Mouse (Mus musculus) lung, postnatal 0 days (tissue): Measurements from ENCODE around the gene Mfsd14a.

ENCODE experiments used
- CTCF ChIP-seq: IDR thresholded peaks from 2 replicates; pipeline ENCODE4 v1.5.1; 2016; ENCODE audit warnings: antibody characterized with exemption, mild to moderate bottlenecking
- EP300 ChIP-seq: IDR thresholded peaks from 2 replicates; pipeline ENCODE4 v1.6.1; 2016; ENCODE audit warnings: antibody characterized with exemption, mild to moderate bottlenecking, control low read depth

DNA sequence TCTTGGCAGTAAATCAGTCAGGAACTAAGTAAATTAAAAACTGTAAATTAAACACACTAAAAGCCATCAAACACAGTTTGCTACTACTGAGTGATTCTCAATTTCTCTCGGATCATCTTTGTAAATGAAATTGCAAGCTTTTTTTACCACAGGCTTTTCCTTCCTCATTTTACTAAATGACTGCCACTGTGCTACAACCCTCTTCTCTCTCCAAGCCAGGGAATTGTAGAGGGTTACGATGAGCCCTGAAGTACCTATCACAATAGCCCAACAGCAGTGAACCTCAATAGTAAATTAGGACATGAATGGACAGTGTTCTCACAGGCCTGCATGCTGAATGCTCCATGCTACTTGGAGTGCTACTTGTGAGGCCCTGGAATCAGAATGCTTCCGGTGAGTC, 28.4 kb downstream of the Mfsd14a start:
- TF ChIP-seq EP300 = no peak
- TF ChIP-seq CTCF = no peak
